Mouse (Mus musculus) lung, embryonic 15.5 days (tissue): ENCODE measurements around the gene Sorcs3. TPM values are rescaled to one million over a fixed set of nuclear protein-coding genes. Genes with fewer than 3 reads are reported as not detected.

Experiments used
- ATAC-seq: fragments of 200-750 bp; cut with Nextera tagmentation; 2 replicates; pipeline ENCODE4 v1.8.0; 2017; ENCODE audit warnings: moderate number of reproducible peaks, borderline replicate concordance; ENCODE audit not compliant: low FRiP score, low TSS enrichment; ENCODE audit errors: extremely low read depth
- H3K27ac ChIP-seq: fragments of 300-500 bp; sonication (generic); 2 replicates; pipeline ENCODE4 v1.5.1; 2015; ENCODE audit warnings: moderate library complexity, mild to moderate bottlenecking, inconsistent platforms
- H3K27me3 ChIP-seq: fragments of 300-500 bp; sonication (generic); 2 replicates; pipeline ENCODE4 v1.6.1; 2015; ENCODE audit warnings: inconsistent platforms
- H3K36me3 ChIP-seq: fragments of 300-500 bp; sonication (generic); 2 replicates; pipeline ENCODE4 v1.6.1; 2015; ENCODE audit warnings: inconsistent platforms
- H3K4me1 ChIP-seq: fragments of 300-500 bp; sonication (generic); 2 replicates; pipeline ENCODE4 v1.6.1; 2015; ENCODE audit warnings: inconsistent platforms
- H3K4me2 ChIP-seq: fragments of 300-500 bp; sonication (generic); 2 replicates; pipeline ENCODE4 v1.6.1; 2015; ENCODE audit warnings: inconsistent platforms, mild to moderate bottlenecking, moderate library complexity
- H3K4me3 ChIP-seq: fragments of 300-500 bp; sonication (generic); 2 replicates; pipeline ENCODE4 v1.5.1; 2015; ENCODE audit warnings: mild to moderate bottlenecking, inconsistent platforms
- H3K9ac ChIP-seq: fragments of 300-500 bp; sonication (generic); 2 replicates; pipeline ENCODE4 v1.6.1; 2015; ENCODE audit warnings: inconsistent platforms
- H3K9me3 ChIP-seq: fragments of 300-500 bp; sonication (generic); 2 replicates; pipeline ENCODE4 v1.6.1; 2016; ENCODE audit warnings: inconsistent platforms
- WGBS: fragments of 180-500 bp; shearing (Covaris S2); methylation state at CpG from one replicate; pipeline ENCODE4 v1.1.7; 2015; 5-methylcytosine and 5-hydroxymethylcytosine counted together
- polyA plus RNA-seq: library from polyadenylated mRNA; unstranded; fragments of >200 nt; fragmentation: Nextera tagmentation; extraction: Ambion mirVana; gene quantifications from 2 replicates; pipeline ENCODE4 v1.2.1, GENCODE M21; 2015

Sorcs3 gene
- polyA plus RNA-seq, 1 experiment from 2014 or later = 0.25 TPM

GRCm38 (mm10) chr19:48475784-48476410 lies 270.1 kb downstream of the Sorcs3 start:
- H3K4me3 ChIP-seq = no peak overlapping the region
- no peaks in the 10 kb centered on the region for H3K9me3 ChIP-seq
- H3K4me1 ChIP-seq = no peaks in the 10 kb centered on the region
- no peaks in the 10 kb centered on the region for H3K36me3 ChIP-seq
- H3K9ac ChIP-seq = no peak overlapping the region
- ATAC-seq = no peak
- WGBS = 74% methylated on average over 6 of the region's 6 CpGs
- no peak overlapping the region for H3K27ac ChIP-seq
- no peaks in the 10 kb centered on the region for H3K27me3 ChIP-seq
- H3K4me2 ChIP-seq = no peak overlapping the region

GRCm38 (mm10) chr19:48478864-48479263 lies 273.0 kb downstream of the Sorcs3 start:
- Histone ChIP-seq H3K4me1 (no peaks in the 10 kb centered on the region), H3K9me3 (no peaks in the 10 kb centered on the region), H3K36me3 (no peaks in the 10 kb centered on the region), H3K27ac (no peak overlapping the region), H3K9ac (no peak overlapping the region), H3K4me3 (no peak overlapping the region), H3K27me3 (no peaks in the 10 kb centered on the region), H3K4me2 (no peak overlapping the region)
- ATAC-seq = no peak
- WGBS = 63% methylated on average over 2 of the region's 2 CpGs

- Histone ChIP-seq H3K27ac (no peak overlapping the region), H3K9me3 (no peaks in the 10 kb centered on the region), H3K4me1 (no peaks in the 10 kb centered on the region), H3K36me3 (no peaks in the 10 kb centered on the region), H3K9ac (no peak overlapping the region), H3K4me3 (no peak overlapping the region), H3K4me2 (no peak overlapping the region), H3K27me3 (no peaks in the 10 kb centered on the region)
- no peak for ATAC-seq
- WGBS = 29% methylated on average over 3 of the region's 3 CpGs
Observed at GRCm38 (mm10) chr19:48482946-48483345, 277.1 kb downstream of the Sorcs3 start.

- H3K4me3 ChIP-seq = no peak overlapping the region
- no peaks in the 10 kb centered on the region for H3K9me3 ChIP-seq
- H3K4me2 ChIP-seq = no peak overlapping the region
- no peak overlapping the region for H3K9ac ChIP-seq
- WGBS = 39% methylated on average over 3 of the region's 3 CpGs
- H3K27me3 ChIP-seq = no peaks in the 10 kb centered on the region
- H3K27ac ChIP-seq = no peak overlapping the region
- H3K36me3 ChIP-seq = no peaks in the 10 kb centered on the region
- no peaks in the 10 kb centered on the region for H3K4me1 ChIP-seq
- ATAC-seq = no peak
Observed at GRCm38 (mm10) chr19:48491111-48491510, 285.3 kb downstream of the Sorcs3 start.

- Histone ChIP-seq H3K36me3 (no peaks in the 10 kb centered on the region), H3K9me3 (no peaks in the 10 kb centered on the region), H3K4me1 (no peaks in the 10 kb centered on the region), H3K27ac (no peak overlapping the region), H3K27me3 (no peaks in the 10 kb centered on the region), H3K4me3 (no peak overlapping the region), H3K4me2 (no peak overlapping the region), H3K9ac (no peak overlapping the region)
- WGBS = 53% methylated on average over 2 of the region's 2 CpGs
- ATAC-seq = no peak
Observed at GRCm38 (mm10) chr19:48503896-48504620, 298.2 kb downstream of the Sorcs3 start.

GRCm38 (mm10) chr19:48523803-48524202 lies 318.0 kb downstream of the Sorcs3 start:
- WGBS = 89% methylated on average over 7 of the region's 7 CpGs
- H3K36me3 ChIP-seq = no peaks in the 10 kb centered on the region
- no peaks in the 10 kb centered on the region for H3K27me3 ChIP-seq
- H3K27ac ChIP-seq = no peak overlapping the region
- no peaks in the 10 kb centered on the region for H3K4me1 ChIP-seq
- no peak overlapping the region for H3K4me2 ChIP-seq
- ATAC-seq = no peak
- H3K4me3 ChIP-seq = no peak overlapping the region
- H3K9ac ChIP-seq = no peak overlapping the region
- no peaks in the 10 kb centered on the region for H3K9me3 ChIP-seq

- no peak for ATAC-seq
- no peaks in the 10 kb centered on the region for H3K9me3 ChIP-seq
- no peak overlapping the region for H3K4me3 ChIP-seq
- no peaks in the 10 kb centered on the region for H3K36me3 ChIP-seq
- no peak overlapping the region for H3K4me2 ChIP-seq
- H3K27ac ChIP-seq = no peak overlapping the region
- H3K27me3 ChIP-seq = no peaks in the 10 kb centered on the region
- H3K9ac ChIP-seq = no peak overlapping the region
- WGBS = 25% methylated on average over 9 of the region's 9 CpGs
- H3K4me1 ChIP-seq = no peaks in the 10 kb centered on the region
Observed at GRCm38 (mm10) chr19:48524527-48525214, 318.8 kb downstream of the Sorcs3 start.

GRCm38 (mm10) chr19:48533582-48533981 lies 327.8 kb downstream of the Sorcs3 start:
- Histone ChIP-seq H3K9me3 (no peaks in the 10 kb centered on the region), H3K27me3 (no peaks in the 10 kb centered on the region), H3K27ac (no peak overlapping the region), H3K9ac (no peak overlapping the region), H3K36me3 (no peaks in the 10 kb centered on the region), H3K4me3 (no peak overlapping the region), H3K4me1 (no peaks in the 10 kb centered on the region), H3K4me2 (no peak overlapping the region)
- 55% methylated on average over 4 of the region's 4 CpGs for WGBS
- no peak for ATAC-seq

GRCm38 (mm10) chr19:48544294-48544693 lies 338.5 kb downstream of the Sorcs3 start:
- ATAC-seq = peak; percentile 57; the same call in 1 of the 2 replicates
- H3K4me3 ChIP-seq = no peak overlapping the region
- H3K9ac ChIP-seq = no peak overlapping the region
- no peaks in the 10 kb centered on the region for H3K4me1 ChIP-seq
- no peaks in the 10 kb centered on the region for H3K27me3 ChIP-seq
- no peaks in the 10 kb centered on the region for H3K9me3 ChIP-seq
- no peaks in the 10 kb centered on the region for H3K36me3 ChIP-seq
- H3K27ac ChIP-seq = no peak overlapping the region
- no peak overlapping the region for H3K4me2 ChIP-seq

- Histone ChIP-seq H3K4me1 (no peaks in the 10 kb centered on the region), H3K36me3 (no peaks in the 10 kb centered on the region), H3K9ac (no peak overlapping the region), H3K4me2 (no peak overlapping the region), H3K9me3 (no peaks in the 10 kb centered on the region), H3K4me3 (no peak overlapping the region), H3K27me3 (no peaks in the 10 kb centered on the region), H3K27ac (no peak overlapping the region)
- ATAC-seq = no peak
- WGBS = 85% methylated on average over 7 of the region's 7 CpGs
Observed at GRCm38 (mm10) chr19:48545421-48546132, 339.8 kb downstream of the Sorcs3 start.

GRCm38 (mm10) chr19:48546133-48546448 lies 340.3 kb downstream of the Sorcs3 start:
- H3K4me2 ChIP-seq = no peak overlapping the region
- H3K27ac ChIP-seq = no peak overlapping the region
- H3K9ac ChIP-seq = no peak overlapping the region
- H3K27me3 ChIP-seq = no peaks in the 10 kb centered on the region
- no peaks in the 10 kb centered on the region for H3K9me3 ChIP-seq
- H3K36me3 ChIP-seq = no peaks in the 10 kb centered on the region
- no peaks in the 10 kb centered on the region for H3K4me1 ChIP-seq
- no peak overlapping the region for H3K4me3 ChIP-seq
- ATAC-seq = no peak
- WGBS = 67% methylated on average over 2 of the region's 2 CpGs
